Mouse (Mus musculus) urinary bladder, adult 2 months (tissue): ENCODE data around the gene Mthfr. TPM values are rescaled to one million over a fixed set of nuclear protein-coding genes. Genes with fewer than 3 reads are reported as not detected.

Source experiments
- DNase-seq: peaks from one replicate; pipeline ENCODE4 v3.0.0; 2022; ENCODE audit warnings: low spot score
- polyA plus RNA-seq: library from polyadenylated mRNA; depleted of rRNA; stranded (reverse); fragments of >200 nt; gene quantifications from 2 replicates; pipeline ENCODE4 v1.2.3, GENCODE M21; 2012; rRNA removed

Gene Mthfr
- 24.7 and 29.1 TPM in 2 replicates for polyA plus RNA-seq

DNA sequence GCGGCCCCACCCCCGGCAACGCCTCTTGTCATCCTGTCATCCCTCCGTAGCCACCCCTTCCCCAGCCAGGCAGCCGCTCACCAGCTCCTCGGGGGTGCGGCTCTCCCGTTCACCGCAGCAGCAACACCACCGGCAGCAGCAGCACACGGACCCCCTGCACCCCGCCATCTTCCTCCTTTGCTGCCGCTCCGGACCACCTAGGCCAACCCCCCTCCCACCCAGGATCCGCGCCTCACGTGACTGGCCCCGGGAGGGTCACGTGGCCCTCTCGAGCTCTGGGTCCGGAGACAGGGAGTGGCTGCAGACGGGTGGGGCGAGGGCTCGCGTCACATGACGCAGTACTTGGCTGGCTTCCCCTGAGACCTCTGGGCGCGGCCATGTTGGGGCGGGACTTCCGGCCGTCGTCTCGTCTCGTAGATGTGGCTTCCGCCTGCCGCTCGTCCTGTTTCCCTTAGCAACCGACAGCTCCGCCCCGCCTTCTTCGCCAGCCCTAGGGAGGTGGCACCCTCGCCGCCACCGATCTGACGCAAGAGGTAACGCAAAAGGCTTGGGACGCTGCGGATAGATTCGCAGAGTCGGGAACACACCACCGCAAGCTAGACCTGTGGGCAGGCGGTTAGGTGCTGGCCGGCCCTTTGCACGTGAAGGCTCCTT, at the start of gene Mthfr, which contains the start of gene Clcn6:
Gene Mthfr (plus strand): TSS at position 478 of the 654 bp plus-strand sequence.
Gene Clcn6 (minus strand): TSS at position 222 of the 654 bp plus-strand sequence.
- peak; percentile 98 for DNase-seq

DNA sequence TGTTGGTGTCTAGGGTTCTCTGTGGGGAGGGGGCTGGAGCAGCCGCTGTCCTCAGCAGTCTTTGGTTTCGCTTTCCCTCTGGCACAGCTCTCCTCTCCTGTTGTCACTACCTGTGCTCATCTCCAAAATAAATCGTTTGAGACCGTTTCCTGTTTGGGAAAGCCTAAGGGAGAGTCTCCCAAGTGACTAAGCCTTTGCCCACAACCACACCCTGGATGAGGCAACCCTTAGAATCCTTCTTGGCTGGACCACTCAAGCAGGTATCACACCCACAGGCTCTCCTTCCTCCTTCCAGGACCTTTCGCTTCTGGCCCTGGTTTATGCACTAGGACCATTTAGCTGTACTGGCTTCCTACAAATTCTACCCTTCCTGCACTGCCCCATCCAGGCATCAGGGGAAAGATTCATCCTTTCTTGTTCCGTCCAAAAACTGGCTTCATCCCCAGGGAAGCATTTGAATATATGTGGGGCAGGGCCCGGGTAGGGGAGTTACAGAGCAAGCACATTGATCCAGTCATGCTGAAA, 45.2 kb upstream of the Mthfr start:
- no peak for DNase-seq

DNA sequence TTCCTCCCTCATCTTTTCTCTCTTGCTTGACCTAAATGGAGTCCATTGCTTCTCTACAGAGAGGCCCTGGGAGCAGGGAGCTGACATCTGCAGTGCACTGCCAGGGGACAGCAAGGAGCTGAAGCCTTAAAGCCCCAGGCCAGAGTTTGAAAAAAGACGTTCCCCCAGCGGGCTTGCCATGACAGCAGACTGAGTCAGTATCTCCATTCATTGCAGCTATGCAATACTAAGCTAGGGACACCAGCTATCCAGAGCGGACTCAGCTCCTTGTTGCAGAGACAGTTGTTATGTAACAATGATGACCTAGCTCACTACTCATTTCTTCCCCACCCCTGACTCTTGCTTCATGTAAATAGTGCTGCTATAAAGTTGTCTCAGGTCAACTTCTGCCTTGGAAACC, 43.6 kb upstream of the Mthfr start:
- no peak for DNase-seq

DNA sequence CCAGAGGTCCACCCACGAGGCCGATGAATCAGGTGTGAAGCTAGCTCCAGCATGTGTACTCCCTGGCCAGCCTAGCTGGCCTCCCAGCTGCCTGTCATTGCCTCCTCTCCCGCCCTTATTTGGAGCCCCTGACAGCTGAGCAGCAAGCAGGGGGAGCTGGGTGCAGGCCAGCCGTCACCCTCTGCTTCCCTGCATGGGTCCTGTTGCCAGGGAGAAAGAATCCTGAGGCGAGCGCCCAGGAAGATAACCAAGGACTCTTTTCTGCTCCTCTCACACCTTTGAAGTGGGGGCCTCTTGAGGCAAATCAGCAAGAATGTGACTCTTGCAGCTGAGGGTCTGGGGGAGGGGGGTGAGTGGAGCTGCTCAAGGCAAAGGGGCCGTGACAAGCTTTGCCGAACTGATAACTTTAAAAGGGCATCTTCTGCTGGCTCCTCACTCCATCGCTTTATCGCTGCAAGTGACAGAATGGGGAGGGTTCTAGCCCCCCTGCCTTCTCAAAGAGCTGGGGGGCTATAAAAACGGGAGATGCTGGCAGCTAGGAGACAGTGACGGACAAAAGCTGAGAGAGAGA, 38.6 kb upstream of the Mthfr start, which contains the start of gene Nppa:
Gene Nppa (plus strand): TSS at position 521 of the 571 bp plus-strand sequence.
- no peak for DNase-seq

DNA sequence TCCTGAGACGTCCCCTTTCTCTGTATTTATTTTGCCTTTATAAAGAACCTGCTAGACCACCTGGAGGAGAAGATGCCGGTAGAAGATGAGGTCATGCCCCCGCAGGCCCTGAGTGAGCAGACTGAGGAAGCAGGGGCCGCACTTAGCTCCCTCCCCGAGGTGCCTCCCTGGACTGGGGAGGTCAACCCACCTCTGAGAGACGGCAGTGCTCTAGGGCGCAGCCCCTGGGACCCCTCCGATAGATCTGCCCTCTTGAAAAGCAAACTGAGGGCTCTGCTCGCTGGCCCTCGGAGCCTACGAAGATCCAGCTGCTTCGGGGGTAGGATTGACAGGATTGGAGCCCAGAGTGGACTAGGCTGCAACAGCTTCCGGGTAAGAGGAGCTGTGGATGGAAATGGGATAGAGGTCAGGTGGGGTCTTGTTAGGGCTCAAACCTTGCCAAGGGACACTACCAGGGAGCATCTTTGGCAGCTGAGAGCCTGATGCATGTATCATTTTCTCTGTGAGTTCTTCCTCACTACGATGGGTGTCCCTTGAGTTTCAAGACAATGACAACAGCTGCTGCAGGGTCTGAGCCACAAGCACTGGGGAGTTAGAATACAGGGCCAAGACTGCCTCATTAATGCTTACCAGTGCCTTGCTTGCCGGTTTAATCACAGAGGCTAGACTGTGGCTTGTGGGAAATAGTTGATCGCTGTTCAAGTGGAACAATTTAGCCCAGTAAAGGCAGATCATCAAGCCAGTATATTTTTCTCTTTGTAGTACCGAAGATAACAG, 37.7 kb upstream of the Mthfr start:
- no peak for DNase-seq

DNA sequence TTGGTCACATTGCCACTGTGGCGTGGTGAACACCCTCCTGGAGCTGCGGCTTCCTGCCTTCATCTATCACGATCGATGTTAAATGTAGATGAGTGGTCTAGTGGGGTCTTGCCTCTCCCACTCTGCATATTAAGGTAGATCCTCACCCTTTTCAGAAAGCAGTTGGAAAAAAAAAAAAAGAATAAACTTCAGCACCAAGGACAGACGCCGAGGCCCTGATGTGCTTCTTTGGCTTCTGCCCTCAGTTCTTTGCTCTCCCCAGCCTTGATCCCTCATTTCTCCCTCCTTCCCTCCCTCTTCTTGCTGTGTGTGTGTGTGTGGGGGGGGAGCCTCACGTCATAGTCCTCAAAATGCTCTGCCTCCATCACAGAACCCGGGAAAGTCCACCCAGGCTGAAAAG, 37.0 kb upstream of the Mthfr start:
- no peak for DNase-seq

DNA sequence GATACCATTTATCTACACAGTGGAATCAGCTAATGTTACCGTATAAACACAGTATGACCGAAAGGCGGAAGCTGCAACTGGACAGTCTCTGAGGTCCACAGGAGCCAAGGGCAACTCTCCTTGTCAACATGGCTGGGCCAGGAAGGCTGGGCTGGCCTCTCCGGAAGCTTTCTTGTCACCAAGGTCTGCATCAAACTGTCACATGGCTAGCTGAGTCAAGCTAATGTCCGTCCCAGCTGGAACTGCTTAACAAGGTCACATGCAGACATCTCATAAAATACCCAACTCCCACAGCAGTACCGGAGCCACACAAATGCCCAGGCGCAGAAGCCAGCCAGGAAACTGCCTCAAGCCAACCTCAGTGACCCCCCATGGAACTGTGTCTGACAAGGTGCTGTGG, 34.5 kb upstream of the Mthfr start:
- DNase-seq = no peak

DNA sequence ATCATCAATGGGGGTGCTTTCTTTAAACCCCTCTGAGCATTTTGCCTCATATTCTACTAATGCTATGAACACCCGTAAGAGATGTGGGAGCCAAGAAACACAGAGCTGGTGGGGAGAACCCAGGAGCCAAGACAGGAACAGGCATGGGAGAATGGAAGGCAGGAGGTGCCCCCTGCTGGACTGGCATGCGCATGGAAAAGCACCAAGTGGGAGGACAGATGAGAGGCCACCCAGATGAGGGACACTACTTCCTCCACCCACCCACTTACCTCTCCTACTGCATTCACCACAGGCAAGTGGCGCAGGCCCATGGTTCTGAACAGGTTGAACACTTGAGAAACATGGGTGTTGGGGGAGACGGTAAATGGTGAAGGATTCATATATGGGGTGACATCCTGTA, 30.5 kb upstream of the Mthfr start:
- DNase-seq = no peak

DNA sequence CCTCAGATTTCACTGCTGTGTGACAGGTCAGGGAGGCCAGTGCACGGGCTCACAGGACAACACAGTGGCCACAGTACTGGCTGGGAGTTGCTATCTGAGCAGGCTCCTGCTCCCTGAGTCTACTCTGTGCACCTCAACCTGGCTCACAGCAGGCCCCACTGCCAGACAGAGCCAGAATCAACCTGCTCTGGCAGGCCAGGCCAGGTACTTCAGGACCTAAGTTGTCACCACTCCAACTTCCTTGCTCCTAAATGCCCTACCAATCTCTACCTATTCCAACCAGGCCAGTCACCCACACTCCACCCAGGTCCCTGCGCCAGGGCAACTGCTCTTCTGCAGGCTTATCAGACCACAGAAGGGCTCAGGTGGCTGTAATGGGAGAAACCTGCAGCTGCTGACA, 29.2 kb upstream of the Mthfr start:
- DNase-seq = no peak

DNA sequence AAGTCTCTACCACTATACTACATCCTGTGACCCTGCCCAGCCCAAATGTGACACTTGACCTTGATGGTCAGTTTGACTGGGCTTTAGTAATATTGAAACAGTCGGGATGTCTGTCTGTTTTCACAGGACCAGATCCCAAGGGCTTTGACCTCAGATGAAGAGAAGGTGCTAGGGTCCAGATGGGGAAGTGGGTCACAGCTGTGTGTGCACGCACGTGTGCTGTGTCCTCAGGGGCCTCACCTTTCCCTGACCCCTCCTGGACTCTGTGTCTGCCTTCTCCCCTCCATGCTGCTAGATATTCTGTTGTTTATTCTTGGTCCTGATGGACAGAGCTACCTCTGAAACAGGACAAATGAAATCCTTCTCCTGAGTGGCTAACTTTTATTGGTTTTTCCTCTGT, 27.5 kb upstream of the Mthfr start:
- DNase-seq = no peak

DNA sequence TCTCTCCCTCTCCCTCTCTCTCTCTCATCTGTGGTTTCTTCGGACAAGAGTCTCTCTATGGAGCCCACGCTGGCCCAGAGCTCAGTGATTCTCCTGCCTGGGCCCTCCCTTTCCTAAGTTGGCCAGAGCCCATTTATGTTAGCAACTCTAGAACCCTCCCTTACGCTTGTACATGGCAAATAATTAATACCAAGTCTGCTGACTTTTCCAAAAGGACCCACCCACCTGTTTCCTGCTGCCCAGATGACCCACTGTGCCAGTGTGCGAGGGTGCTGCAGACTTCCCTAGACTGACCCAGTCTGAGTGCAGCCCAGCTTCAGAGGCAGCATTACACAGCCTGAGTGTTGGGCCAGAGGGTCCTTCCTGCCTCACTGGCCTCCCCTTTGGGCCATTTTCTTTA, 26.7 kb upstream of the Mthfr start:
- no peak for DNase-seq

DNA sequence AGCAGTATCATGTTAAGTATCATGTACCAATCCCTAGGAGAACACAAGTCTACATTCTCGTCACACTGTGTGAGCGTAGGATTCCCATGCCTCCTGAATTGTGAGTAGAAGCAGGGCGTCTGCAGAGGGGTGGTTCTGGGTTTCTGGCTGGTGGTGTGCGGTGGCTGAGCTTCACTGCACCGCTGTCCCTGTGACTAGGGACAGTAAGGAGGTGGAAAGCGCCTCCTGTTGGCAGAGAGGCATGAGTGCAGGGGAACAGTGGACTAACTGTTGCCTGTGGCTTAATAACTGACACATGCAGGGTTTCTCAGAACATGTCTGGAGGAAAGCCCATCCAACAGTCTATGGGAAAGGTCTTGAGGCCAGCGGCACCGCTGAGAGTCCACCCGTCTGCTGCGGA, 23.5 kb upstream of the Mthfr start:
- DNase-seq = no peak

DNA sequence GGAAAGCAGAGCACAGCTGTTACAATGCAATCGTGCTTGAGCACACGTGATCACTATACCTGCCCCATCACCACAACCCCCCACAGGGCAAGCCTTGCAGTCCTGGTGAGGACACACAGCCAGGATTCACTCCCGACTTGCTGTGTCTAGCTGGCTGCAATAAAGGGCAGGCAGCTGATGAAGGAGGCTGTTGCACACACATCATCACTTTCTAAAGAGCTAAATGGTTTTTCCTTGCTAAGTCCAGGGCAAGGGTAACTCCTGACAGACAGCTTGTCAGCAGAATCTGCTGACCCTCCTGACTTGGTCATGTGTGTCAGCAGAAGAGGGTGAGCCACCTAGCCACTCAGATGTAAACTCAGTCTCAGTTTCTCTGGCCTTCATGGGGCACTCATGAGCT, 21.9 kb upstream of the Mthfr start:
- DNase-seq = no peak

DNA sequence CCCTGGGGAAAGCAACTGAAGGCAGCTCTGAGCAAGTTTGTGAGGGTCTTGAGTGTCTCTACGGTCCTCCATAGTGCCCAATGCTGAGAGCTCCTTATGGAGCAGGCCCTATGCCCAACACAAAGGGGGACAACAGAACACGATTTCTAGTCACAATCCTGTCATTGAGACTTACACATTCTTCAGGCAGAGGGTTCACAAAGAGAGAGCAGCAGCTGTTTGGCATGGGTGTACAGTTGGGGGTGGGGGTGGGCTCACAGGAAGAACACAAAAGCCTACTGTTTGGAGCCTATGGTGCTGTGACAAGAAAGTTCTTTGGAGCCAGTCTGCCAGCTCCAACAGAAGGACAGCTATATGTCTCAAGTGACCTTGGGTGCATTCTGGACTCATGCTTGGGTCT, 20.5 kb upstream of the Mthfr start:
- DNase-seq = no peak

DNA sequence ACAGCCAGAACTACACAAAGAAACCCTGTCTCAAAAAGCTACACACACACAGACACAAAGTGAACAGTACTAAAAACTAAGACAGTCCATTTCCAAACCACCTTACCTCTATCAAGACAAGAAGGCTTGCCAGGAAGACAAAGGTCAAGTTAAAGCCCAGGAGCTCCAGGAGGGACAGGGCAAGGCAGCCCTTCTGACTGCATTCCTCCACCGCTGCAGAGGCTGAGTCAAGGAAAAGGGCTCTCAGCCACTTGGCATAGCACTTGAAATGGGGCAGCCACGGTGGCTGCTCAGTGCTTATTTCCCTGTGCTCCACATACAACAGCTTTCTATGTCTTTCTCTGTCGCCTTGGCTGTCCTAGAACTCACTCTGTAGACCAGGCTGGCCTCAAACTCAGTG, 14.9 kb upstream of the Mthfr start:
- no peak for DNase-seq

DNA sequence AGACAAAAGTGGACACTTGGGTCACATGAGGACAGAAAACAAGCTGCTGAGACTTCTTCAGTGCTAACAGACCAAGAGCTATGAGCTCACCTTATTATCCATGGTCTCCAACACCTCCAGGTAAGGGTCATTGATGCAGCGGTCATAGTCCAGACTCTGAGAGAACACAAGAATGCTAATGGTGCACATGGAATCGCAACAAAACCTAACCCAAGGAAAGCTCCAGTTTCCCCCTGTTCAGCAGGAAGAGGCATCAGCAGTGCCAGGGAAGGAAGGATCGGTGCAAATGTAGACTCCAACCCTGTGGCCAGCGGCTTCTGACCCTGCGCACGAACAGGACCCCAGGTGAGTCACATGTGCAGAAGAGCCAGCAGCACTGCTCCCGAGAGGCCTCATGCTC, 9.6 kb upstream of the Mthfr start:
- DNase-seq = no peak

DNA sequence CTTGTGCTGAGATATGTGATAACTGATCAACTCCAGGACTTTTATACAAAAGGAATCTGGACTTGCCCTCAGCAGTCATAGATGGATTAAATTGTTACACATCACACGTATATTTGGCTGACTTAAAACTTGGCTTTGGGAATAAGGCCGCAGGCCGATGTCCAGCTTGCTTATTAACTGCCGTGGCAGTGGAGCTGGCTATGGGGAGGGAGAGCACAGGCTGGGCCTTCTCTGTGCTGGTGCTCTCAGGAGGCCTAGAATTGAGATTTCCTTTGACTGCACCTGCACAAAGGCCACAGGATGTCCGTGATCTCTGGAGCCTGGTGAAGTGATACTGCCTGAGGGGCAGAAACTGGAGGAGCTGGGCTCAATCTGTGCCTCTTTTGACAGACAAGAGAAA, 8.4 kb upstream of the Mthfr start:
- DNase-seq = no peak

DNA sequence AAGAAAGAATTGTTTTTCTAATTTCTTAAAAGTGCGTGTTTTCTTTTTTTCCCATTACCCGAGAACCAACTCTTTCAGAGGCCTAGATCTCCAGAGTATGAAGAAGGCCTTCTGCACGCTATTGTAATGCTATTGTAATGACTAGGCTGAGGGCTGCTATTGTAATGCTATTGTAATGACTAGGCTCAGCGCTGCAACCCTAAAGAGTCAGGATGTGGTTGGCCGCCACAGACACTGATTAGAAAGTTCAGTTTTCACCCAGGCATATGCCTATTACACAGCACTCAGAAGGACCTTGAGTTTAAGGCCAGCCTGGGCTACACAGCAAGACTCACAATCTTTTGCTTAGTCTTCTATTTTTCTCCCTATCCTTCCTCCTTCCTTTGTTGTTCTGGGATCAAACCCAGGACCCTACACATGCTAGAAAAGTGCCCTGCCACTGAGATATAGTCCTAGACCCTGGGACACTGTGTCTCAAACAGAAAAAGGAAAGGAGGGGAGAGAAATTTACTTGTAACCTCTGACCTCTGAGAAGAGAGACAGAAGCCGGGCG, 4.9 kb upstream of the Mthfr start:
- no peak for DNase-seq

DNA sequence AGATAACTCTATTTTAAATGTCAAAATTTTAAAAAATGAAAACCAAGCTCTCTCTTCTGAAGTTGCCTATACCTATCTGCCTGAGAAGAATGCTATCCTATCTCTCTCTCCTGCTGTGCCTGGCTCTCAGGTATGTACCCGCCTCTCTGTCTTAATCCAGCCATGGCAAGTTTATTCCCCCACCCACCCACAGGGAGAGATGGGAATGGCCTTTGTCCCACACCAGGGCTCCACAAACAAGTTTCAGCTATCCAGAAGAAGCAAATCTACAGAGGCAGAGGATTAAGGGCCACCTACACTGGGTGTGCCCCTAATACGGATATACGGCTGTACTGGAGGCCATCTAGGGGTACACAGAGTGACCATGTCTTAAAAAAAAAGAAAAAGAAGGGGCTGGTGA, 3.4 kb upstream of the Mthfr start:
- DNase-seq = no peak

DNA sequence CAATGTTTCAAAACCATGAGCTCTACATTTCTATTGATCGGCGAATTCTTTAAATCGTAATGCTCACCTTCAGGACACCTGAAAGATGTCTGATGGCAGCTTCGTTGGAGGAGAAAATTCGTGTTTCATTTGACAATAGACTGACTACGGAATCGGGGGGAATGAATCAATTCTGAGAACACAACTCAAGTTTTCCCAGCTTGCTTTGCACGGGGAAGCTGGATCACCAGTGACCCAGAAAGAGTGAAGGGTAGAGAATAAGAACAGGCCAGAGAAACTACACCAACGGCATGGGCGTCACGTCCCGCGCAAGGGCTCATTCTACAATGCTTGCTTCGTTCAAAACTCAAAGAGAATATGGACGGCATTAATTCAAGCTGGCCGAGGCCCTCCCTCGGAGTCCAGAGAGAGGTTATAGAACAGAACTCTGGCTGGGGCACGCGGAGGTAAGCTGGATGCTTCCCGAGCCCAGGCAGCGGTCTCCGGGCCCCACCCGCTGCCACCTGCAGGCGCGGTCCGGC, 738 bp upstream of the Mthfr start:
- DNase-seq = no peak

DNA sequence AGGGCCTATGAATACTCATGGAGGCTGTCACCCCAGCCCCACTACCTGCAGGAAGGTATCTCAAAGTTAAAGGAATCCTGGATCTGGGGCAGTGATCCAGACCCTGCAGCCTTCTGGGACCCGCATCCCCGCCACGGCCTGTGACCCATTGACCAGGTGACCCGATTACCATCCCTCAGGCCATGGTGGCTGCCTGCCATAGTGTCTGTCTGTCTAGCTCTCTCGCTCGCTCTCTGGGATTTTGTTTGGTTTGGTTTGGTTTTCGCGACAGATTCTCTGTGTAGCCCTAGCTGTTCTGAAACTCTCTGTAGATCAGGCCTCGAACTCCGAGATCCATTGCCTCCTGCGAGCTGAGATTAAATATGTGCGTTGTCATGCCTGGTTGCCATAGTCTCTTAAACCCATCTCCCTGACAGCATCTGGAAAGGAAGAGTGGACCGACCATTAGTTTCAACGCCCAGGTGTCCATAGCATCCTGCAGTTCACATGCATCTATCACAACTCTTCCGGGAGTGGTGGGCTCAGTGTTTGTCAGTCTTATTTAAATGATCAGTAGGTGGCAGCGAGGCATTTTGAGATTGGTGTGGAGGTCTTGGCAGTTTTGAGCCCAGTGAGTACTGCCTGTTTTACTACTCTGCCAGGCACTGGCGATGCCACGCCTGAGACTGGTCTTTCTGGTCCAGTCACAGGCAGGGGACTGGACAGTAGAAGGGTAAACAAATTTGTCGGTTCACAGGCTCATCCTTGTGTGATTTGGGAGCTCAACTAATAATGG, 564 bp downstream of the Mthfr start:
- no peak for DNase-seq
